Mouse (Mus musculus): ENCODE results near the gene Ccdc103. TPM values are rescaled to one million over a fixed set of nuclear protein-coding genes. Genes with fewer than 3 reads are reported as not detected.

Gene Ccdc103
- not detected for total RNA-seq (2021)

DNA sequence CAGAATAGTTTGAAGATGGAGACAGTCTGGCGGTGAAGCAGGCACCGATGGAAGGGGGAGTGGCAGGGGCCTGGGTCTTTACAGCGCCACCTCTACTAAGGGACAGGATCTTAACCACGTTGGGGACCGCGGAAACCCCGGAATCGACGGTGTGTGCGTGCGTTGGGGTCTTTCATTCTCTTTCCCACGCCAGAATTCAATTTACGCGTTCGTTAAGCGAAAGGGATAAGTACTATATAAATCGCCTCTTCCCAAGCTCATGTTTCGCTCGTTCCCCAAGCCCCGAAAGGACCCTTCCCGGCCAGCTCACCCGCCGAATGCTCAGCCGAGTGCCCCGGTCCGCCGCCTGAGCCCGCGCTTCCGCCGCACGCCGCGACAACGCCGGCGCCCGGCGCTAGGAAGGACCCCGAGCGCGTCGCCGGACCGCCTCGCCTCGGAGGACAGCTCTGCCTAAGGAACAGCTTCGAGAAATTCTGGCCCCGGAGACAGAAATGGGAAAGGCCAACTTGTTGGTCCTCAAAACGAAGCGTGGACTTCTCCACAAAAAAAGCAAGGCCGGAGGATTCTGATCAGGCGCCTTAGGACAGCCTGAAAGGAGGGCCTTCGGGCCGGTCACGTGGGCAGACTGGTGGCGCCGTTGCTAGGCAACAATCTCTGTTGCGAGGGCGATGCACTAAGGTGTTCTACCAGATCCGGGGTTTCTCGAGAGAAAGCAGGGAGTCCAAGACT lies at the start of gene Ccdc103, which contains the start of gene Eftud2:
Gene Ccdc103 (plus strand): TSS at position 620 of the 729 bp plus-strand sequence.
Gene Eftud2 (minus strand): TSS at position 401 of the 729 bp plus-strand sequence.
- DNase-seq = peak; percentile 94 to 97
- intact Hi-C loops (cut with DNase I) = loop anchor here (10.0 kb wide), 1 partner anchor 524 kb away; no protein-coding TSS in a partner anchor

DNA sequence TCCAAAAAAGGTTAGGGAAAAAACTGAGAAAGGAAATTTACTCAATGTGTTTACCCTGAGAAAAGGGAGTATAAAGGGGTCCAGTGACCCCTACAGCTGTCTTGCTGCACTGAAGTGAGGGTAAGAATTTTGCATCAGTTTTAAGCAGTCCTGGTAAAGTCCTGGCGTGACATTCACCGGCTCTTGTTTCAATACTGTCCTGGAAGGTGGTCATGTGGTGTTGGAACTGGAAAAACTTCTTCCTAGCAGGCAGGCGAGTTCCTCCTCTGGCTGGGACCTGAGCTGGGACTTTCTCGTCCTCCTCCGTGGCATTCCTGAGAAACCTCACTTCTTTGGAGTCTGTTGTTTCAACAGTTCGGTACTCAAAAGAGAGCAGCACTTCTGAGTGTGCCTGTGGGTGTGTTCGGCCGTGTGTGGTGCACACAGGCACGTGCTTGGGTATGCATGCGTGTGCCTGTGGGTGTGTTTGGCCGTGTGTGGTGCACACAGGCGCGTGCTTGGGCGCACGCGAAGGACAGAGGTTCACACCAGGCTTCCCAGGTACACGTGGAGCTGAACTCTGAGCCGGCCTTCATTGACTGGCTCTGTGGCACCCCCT lies 48.2 kb upstream of the Ccdc103 start:
- no peak for DNase-seq
- intact Hi-C loops (cut with DNase I) = no loop called here

DNA sequence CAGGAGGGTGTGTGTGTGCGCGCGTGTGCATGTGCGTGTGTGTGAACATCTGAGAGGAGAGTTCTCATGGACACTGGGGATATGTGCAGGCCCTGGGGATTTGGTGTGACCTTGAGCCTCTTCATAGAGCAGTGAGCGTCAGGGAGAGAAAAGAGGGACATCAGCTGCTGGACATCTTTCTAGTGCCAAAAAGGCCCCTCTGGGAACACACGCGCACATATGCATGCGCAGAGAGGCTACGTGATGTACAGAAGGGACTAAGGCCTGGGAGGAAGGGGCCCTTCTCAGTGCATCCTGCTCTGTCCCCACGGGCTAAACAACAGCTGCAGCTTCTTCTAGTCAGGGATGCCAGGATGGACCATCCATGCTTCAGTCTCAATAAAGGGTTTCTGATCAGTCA lies 46.8 kb upstream of the Ccdc103 start:
- intact Hi-C loops (cut with DNase I) = no loop called here
- no peak for DNase-seq

DNA sequence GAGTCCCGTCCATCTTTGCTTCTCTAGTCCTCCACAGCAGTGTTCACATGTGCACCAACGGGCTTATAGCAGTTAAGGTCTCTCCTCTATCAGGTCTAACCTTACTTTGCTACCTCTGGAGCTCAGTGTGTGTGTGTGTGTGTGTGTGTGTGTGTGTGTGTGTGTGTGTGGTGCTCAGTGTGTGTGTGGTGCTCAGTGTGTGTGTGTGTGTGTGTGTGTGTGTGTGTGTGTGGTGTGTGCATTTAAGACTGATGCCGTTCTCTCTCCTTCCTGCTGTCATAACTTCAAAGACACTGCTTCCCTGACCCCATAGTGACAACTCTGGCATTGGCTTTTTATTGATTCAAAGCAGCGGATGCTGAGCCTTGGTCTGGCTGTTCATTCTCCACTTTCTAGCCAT lies 45.5 kb upstream of the Ccdc103 start, which contains the start of gene Higd1b:
Gene Higd1b (plus strand): TSS at position 301 of the 400 bp plus-strand sequence.
- intact Hi-C loops (cut with DNase I) = no loop called here
- DNase-seq = no peak

DNA sequence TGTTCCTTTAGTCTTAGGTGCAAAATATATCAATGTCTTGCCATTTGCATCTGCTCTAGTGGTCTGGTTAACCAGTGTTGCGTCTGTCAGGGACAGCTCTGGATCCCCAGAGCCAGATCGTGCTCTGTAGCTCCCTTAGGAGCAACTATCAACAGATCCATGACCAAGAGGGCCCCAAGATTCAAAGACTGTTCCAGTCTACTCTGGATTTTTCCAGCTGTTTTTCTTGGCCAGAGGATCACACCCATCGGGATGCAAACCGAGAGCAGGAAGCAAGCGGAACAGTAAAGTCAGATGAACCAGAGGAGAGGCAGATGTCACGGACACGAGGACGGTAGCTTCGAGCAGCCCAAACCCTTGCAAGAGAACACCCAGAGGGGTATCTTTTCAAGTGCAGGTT lies 44.9 kb upstream of the Ccdc103 start:
- no peak for DNase-seq
- intact Hi-C loops (cut with DNase I) = no loop called here

DNA sequence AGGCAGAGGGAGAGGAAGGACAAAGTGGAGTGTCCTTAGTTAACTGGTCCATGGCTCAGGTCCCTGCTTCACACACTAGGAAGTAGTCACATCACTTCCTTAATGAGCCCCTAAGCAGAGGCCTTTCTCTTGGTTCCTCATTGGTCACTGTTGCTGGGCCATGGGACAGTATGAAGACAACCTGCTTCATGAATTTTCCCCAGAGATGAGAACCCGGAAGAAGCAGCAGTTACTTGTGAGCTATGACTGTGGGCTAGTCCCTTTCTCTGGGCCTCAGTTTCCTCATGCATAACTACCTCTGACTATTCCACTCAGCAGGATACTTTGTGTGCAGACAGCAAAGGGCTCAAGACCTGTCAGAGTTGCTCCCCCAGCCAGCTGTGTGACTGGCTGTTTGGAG lies 43.6 kb upstream of the Ccdc103 start:
- intact Hi-C loops (cut with DNase I) = no loop called here
- DNase-seq = no peak

DNA sequence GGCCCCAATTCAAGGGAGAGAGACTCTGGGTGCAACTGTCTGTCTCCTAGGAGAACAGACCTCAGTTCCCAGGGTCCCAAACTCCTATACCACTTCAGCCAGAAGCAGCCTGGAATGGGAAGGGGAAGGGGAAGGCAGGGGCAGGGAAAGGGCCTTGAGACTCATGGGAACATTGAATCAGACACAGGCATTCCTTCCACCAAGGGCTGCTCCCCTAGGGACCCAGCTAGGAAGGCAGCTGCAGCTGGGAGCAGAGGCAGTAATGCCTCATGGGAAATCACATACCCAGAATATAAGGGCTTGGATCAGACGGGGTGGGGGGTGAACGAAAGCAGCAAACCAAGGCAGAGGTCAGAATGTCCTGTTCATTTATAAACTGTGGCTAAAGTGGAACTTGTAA lies 42.9 kb upstream of the Ccdc103 start:
- no peak for DNase-seq
- intact Hi-C loops (cut with DNase I) = no loop called here

DNA sequence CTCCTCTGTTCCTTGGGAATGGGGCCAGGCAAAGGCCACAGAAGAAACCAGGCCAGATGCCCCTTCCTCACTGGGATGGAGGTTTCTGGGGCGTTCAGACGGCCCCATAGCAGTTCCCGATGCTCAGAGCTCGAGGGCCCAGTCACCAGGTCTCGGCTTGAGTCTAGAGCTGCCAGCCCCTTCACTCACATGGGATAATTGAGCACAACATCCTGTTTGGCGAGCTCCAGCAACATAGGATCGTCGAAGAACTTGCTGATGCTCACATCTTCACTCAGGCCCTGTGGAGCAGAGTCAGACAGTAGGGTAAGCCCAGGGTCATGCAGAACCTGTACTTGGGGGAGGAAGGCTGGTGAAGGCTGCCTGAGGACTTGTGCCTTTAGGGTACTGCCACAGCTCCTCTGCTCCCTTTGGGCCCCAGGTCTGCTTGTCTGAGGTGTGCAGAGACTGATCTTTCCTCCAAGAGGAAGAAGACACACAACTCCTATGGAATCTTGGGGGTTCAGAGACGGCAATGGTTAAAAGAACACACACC lies 42.3 kb upstream of the Ccdc103 start:
- DNase-seq = no peak
- intact Hi-C loops (cut with DNase I) = no loop called here

DNA sequence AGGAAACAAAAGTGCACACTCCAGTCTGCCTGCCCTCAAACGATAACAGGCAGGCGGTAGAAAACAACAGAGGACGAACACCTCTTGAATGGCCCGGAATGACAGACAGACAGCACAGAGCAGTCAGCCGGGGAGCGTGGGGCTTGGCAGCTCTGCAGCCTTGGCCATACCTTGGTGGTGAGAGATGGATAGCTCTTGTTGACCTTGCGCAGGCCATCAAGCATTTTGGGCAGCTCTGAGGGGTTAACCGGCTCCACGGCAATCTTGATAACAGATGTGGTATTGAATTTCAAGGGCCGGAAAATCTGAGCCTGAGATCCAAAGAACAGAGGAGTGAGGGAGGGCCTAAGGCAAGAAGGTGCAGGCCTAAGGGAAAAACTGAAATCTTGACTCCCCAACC lies 35.1 kb upstream of the Ccdc103 start:
- intact Hi-C loops (cut with DNase I) = no loop called here
- DNase-seq = no peak

DNA sequence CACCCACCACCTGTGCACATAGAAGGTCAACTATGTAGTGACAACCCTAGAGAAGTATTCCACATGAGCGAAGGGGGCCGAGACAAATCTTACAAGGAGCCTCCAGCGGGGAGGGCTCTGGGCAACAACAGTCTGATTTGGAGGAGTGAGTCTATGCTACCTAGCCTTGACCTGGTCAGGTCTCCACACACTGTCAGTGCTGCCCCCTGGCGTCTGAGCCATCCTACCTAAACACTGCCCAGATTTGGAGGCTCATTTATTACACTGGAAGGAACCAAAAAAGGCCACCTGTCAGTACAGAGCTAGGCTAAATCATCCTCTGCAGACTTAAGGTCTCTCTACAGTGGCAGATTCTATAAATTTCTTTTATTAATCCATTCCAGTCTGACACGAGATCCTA lies 29.1 kb upstream of the Ccdc103 start:
- peak; percentile 70 to 85 for DNase-seq
- intact Hi-C loops (cut with DNase I) = loop anchor here (1.0 to 2.0 kb wide), 2 partner anchors 33 to 78 kb away; partner anchors contain the start of gene Gjc1

DNA sequence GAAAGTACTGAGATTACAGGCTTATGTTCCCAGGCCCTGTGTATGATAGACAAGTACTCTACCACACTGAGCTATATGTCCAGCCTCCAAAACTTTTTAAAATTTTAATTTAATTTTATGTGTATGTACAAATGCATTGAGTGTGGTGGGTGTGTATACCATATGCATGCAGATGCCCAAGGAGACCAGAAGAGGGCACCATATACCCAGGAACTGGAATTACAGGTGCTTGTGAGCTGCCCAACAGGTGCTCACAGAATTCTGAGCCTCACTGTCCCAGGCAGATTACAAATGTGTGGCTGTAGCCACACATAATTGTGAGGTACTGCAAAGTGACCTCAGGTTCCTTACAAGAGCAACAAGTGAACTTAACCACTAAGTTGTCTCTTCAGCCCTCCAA lies 27.2 kb upstream of the Ccdc103 start:
- DNase-seq = no peak
- intact Hi-C loops (cut with DNase I) = loop anchor here (2.0 kb wide), 1 partner anchor 35 kb away; the partner anchor contains the start of gene Gjc1

DNA sequence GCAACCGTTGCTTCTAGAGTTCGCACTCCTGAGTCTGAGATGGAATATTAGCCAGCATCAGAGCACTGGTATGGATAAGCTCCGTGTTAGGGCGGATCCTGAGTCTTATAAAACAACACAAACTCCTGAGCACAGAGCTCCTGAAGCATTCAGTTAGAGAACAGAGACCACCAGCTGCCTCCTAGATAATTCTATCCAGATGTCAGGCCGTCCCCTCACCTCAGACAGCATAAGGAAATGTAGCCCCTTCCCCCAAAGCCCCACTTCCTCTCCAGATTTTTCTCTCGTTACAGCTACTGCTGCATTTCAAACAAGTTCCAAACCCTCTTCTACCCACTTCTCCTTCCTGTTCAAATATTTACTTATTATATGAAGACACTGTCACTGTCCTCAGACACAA lies 25.1 kb upstream of the Ccdc103 start:
- no peak for DNase-seq
- intact Hi-C loops (cut with DNase I) = no loop called here

DNA sequence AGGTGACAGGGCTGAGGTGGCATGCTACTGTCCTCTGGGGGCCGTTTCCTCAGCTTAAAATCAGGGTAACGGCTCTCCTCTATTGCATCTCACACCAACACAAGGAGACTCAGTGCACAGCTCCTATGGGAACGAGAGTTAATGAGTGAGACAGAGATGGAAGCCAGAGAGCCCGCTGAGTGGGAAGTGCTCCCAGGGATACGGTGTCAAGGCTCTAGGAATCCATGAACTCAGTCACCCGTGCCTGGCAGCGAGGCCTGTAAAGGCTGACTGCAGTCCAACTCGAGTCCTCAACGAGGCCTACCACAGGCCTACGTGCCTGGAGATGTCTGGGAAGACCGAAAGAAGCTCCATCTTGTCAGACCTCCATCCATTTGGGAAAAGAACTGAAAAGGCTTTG lies 22.1 kb upstream of the Ccdc103 start:
- DNase-seq = no peak
- intact Hi-C loops (cut with DNase I) = no loop called here

DNA sequence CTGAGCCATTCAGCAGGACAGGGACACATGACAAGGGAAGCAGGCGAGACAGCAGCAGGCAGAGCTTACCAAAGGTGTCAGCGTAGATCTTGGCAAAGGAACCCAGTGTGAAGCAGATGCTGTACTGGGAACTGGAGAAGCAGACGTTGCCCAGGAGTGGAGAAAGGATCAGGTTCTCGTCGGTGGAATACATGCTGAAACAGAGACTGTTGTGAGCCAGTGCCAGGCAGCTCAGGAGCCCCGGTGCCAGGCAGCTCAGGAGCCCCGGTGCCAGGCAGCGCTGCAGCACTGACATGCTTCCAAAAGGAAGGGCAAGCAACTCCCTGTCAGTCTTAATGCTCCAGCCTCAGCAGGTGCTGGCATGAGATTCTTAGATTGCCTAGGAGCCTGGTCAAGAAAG lies 21.1 kb upstream of the Ccdc103 start:
- intact Hi-C loops (cut with DNase I) = no loop called here
- DNase-seq = no peak

DNA sequence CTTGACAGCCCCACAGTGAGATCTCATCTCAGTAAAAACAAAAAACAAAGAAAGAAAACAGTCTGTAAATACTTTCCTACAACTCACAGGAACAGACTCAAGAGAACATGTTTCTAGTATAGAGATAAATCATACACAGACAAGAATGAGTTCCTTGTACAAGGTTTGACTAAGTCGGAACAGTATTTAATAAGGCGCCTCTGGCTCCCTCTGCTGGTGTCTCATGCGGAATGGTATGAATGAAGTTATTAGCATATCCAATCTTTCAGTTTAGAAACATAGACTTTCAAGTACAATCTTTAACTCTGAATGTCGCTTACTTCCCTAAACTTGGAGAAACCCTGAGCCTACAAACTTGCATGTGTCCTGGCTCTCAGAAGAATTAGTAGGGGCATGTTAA lies 16.7 kb upstream of the Ccdc103 start:
- peak; percentile 66 to 81 for DNase-seq
- intact Hi-C loops (cut with DNase I) = loop anchor here (1.0 kb wide), 1 partner anchor 90 kb away; no protein-coding TSS in a partner anchor

DNA sequence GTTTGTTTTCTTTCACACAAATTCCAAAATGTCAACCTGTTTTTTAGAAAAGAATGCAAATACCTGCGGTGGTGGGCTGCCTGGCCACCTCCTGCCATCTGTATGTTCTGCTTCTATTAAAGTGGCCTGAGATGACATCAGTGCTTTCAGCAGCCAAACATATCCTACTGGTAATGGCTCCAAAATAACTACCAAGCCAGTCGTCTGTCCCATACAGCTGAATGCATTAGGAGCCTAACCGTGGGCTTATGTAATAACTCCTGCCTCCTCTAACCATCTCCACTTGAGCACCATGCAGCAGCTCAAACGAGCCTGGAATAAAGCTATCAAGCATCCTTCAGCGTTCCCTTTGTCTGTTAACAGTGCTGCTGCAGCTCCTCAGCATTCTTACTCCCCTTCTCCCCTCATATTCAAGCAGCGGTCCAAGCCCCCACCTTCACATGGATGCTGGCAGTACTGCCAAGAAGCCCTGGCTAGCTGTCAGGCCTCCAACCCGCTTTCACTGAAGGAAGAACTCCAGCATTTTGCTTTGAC lies 6.1 kb upstream of the Ccdc103 start:
- DNase-seq = no peak
- intact Hi-C loops (cut with DNase I) = no loop called here

DNA sequence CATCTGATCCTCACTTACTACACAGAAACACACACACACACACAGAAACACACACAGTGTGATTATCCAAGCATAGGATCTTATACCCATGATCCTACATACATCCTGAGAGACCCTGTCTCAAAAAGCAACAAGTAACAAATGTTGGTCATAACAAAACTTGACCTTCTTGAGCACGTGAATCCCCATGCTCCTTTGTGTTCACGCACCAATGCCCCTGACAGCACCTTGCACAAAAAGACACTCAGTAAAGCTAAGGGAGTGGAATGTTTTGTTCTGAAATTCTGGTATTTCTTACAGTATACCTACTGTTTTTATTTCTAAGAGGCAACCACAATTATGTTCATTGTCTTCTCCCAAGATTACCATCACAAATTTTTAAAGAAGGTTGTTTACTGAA lies 1.4 kb upstream of the Ccdc103 start:
- intact Hi-C loops (cut with DNase I) = no loop called here

DNA sequence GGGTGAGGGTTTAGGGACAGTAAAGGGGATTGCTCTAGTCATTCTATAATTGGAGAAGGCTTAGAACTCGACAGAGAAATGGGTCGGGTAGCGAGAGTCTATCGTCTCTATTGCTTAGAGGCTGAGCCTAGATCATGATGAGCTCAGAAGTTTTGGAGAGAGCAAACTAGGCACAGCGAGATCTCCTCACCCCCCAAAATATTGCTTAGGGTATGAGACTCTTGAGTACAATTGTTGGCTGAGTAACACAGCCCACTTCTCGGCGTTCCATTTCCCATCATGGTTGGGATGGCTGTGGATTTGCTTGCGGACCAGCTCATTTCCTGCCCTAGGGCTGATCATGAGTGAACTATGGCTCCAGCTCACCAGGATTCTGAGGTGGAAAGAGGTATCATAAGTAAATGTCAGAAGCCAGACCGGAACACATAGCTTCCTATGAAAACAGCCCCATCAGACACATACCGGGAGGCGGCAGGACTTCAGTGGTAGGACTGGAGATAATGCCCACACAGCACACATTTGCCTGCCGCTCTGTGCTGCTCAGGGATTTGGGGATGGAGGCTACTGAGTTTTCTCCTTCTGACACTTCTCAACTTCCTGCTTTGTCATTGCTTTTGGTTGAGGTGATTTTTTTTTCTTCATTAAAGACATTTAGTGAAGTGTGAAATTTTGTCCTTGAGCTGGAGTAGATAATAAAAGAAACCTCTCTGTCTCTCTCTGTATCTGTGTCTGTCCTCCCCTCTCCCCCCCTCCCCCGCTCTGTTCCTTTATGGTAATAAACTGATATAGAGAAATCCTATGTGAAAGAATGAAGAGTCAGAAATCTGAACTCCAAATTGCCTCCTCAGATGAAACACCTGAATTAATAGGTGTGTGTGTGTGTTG lies 552 bp downstream of the Ccdc103 start:
- no peak for DNase-seq
- intact Hi-C loops (cut with DNase I) = loop anchor here (10.0 kb wide), 1 partner anchor 523 kb away; no protein-coding TSS in a partner anchor

More for the DNA sequence above, 1.4 kb upstream of the Ccdc103 start:
- no peak for DNase-seq

DNA sequence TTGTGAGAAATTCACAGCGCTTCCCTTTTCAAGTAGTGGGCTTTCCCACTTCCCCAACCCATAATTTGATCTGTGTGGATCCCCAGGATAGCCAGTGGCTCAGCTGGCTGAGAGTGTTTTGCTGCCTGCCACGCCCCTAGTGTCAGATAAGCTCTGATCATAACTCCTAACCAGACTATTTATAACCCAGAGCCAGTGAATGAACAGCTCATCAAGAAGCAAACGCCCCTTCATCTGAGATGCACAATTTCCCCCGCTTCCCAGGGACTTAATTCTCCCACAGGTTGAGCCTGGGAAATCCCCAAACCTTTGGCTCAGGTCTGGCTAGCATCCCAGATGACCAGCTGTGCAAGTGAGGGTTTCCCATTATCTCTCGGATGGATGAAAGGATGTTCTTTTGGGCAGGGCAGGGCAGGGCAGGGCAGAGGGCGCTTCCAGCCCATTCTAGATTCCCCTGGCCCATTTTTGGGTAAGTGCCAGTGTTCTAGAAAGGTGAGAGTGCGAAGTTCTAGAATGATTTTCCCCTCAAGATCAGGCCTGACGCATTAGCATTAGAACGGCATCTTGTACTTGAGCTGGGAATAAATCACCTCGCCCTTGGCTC lies 3.7 kb downstream of the Ccdc103 start, which contains the start of gene Fam187a:
Gene Fam187a (plus strand): TSS at position 554 of the 604 bp plus-strand sequence.
- no peak for DNase-seq

DNA sequence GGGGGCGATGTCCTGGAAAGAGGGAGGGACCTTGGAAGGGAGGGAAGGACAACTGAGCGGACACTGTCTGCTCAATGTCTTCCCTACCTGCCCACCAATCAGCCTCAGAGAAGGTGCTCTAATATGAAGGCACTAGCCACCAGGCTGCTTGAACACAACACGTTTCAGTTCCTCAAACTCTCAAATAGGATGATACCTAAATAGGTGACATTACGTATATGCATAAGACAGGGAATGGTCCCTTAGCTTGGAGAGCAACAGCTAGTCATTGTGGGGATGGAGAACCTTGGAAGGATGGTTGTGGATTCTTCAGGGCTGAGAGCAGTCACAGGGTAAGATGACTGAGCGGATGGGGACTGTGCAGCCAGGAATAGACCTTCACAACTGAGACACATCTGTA lies 6.4 kb downstream of the Ccdc103 start:
- no peak for DNase-seq
- intact Hi-C loops (cut with DNase I) = loop anchor here (10.0 kb wide), 1 partner anchor 517 kb away; no protein-coding TSS in a partner anchor

More for the DNA sequence above, 3.7 kb downstream of the Ccdc103 start, which contains the start of gene Fam187a:
- intact Hi-C loops (cut with DNase I) = loop anchor here (10.0 kb wide), 1 partner anchor 520 kb away; no protein-coding TSS in a partner anchor
